Mouse (Mus musculus) kidney, adult 2 months (tissue): Measurements from ENCODE around the gene Pafah1b1.

Experiments
- CTCF ChIP-seq: fragments of 200-500 bp; conservative IDR thresholded peaks from 2 replicates; pipeline ENCODE4 v1.5.1; 2011; ENCODE audit warnings: low read depth, mild to moderate bottlenecking, control low read depth, low read length, moderate library complexity, mixed read lengths; ENCODE audit not compliant: insufficient read depth, insufficient read length
- POLR2A ChIP-seq: fragments of 200-500 bp; IDR thresholded peaks from one replicate; pipeline ENCODE4 v1.6.1; 2011; ENCODE audit warnings: low read depth, low read length, control low read depth

DNA sequence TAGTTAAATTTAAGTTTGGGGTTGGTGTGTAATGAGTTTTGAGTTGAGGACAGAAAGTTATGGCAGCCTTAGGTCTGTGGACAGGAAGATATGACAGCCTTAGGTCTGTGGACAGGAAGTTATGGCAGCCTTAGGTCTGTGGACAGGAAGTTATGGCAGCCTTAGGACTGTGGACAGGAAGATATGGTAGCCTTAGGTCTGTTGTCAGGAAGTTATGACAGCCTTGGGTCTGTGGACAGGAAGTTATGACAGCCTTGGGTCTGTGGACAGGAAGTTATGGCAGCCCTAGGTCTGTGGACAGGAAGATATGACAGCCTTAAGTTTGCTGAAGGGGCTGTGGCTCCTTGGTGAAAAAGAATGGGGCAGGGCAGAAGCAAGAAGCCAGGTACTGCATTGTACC lies 99.1 kb downstream of the Pafah1b1 start:
- TF ChIP-seq POLR2A (no peak), CTCF (no peak)
